Mouse (Mus musculus) T-cell, adult 2 months (primary cell): ENCODE results near the gene Gm4064.
"Not testable (repeated sequence)": the region's sequence is repeated elsewhere in the genome, so short reads cannot be mapped to it uniquely, and the experiment has no call there.

ENCODE experiments used
- DNase-seq: peaks from one replicate; pipeline ENCODE4 v3.0.0; 2022; ENCODE audit warnings: low spot score

The Gm4064 gene

GRCm38 (mm10) chrY:2796105-2796504 lies at the start of gene Gm4064:
TSS of gene Gm4064 (minus strand) at chrY:2796205.
- not testable (repeated sequence) for DNase-seq

GRCm38 (mm10) chrY:2830380-2830779 lies 34.4 kb upstream of the Gm4064 start, which contains the start of the genes Rbmy and Gm10256:
TSS of gene Rbmy (plus strand) at chrY:2830680.
TSS of gene Gm10256 (plus strand) at chrY:2830699.
- not testable (repeated sequence) for DNase-seq
